Mouse (Mus musculus): Measurements from ENCODE around the gene Olfr288.

GRCm38 (mm10) chr15:98181132-98181711 is 14.1 kb downstream of the Olfr288 start:
- peak; percentile 80 for TF ChIP-seq CTCF (IDR thresholded peaks at IDR 0.05; ENCODE audit: insufficient read depth, low read length)
- peak; percentile 60; the same call in 1 of the 2 replicates for TF ChIP-seq POLR2A (IDR thresholded peaks at IDR 0.05; ENCODE audit: borderline replicate concordance, extremely low read depth, low read depth, low read length)

All from lung, adult 2 months (tissue).